Comparison of ENCODE assay signal across 35 mouse cellular contexts in genomic region chr10:5356614-5357013, GRCm38 (mm10).
"Had no signal": no experiment of that assay in that cellular context is flagged by ENCODE, and none has a peak within 500 bp of the region (broad histone marks: within the 10 kb centered on the region; RNA-seq: fewer than 3 reads in every experiment).

No protein-coding gene starts in this region.

- ATAC-seq: hindbrain, embryonic 16.5 days; hindbrain, postnatal 0 days; inflammation-experienced regulatory T-cells, adult 6 months; intestine, embryonic 15.5 days; intestine, embryonic 16.5 days; intestine, postnatal 0 days had no signal

- H3K36me3 ChIP-seq: heart, embryonic 12.5 days; heart, embryonic 13.5 days; heart, embryonic 15.5 days; hindbrain, embryonic 10.5 days; hindbrain, embryonic 12.5 days; hindbrain, embryonic 13.5 days; intestine, embryonic 15.5 days; kidney, embryonic 15.5 days had no signal

- H3K27ac ChIP-seq: heart, embryonic 13.5 days; heart, embryonic 15.5 days; hindbrain, embryonic 10.5 days; hindbrain, embryonic 12.5 days; hindbrain, embryonic 13.5 days; hindbrain, embryonic 14.5 days; hindbrain, embryonic 15.5 days; hindbrain, postnatal 0 days; intestine, embryonic 15.5 days; kidney, embryonic 15.5 days; kidney, postnatal 0 days; left cerebral cortex, adult 2 months had no signal

- H3K4me3 ChIP-seq: heart, embryonic 12.5 days; heart, embryonic 13.5 days; heart, embryonic 15.5 days; hindbrain, embryonic 10.5 days; hindbrain, embryonic 12.5 days; hindbrain, embryonic 13.5 days; hindbrain, embryonic 15.5 days; intestine, embryonic 15.5 days; kidney, embryonic 15.5 days; layer of hippocampus, adult 2 months; left cerebral cortex, adult 2 months had no signal

- H3K4me1 ChIP-seq: heart, embryonic 12.5 days; heart, embryonic 13.5 days; heart, embryonic 15.5 days; hindbrain, embryonic 10.5 days; hindbrain, embryonic 12.5 days; hindbrain, embryonic 13.5 days; hindbrain, embryonic 15.5 days; intestine, embryonic 15.5 days; kidney, embryonic 15.5 days had no signal

- H3K9ac ChIP-seq: heart, embryonic 12.5 days; heart, embryonic 13.5 days; heart, embryonic 15.5 days; hindbrain, embryonic 12.5 days; hindbrain, embryonic 13.5 days; hindbrain, embryonic 14.5 days; hindbrain, embryonic 15.5 days; intestine, embryonic 15.5 days; kidney, embryonic 15.5 days had no signal

- H3K27me3 ChIP-seq: heart, embryonic 12.5 days; heart, embryonic 13.5 days; heart, embryonic 15.5 days; hindbrain, embryonic 12.5 days; hindbrain, embryonic 13.5 days; hindbrain, embryonic 15.5 days; intestine, embryonic 15.5 days; kidney, embryonic 15.5 days had no signal

- DNase-seq: heart, postnatal 10 days; heart, postnatal 14 days; heart, postnatal 36 days; heart, postnatal 4 days; kidney, adult 11 months; kidney, adult 18-20 months; kidney, adult 2 months; kidney, adult 8-10 months; kidney, adult 9 months; kidney, postnatal 10 days; kidney, postnatal 14 days; kidney, postnatal 25 days; kidney, postnatal 36 days; kidney, postnatal 4 days; layer of hippocampus, adult 9-11 months; layer of hippocampus, postnatal 36 days had no signal

- H3K9me3 ChIP-seq: heart, embryonic 12.5 days; heart, embryonic 13.5 days; heart, embryonic 15.5 days; hindbrain, embryonic 10.5 days; hindbrain, embryonic 12.5 days; hindbrain, embryonic 13.5 days; hindbrain, embryonic 15.5 days; intestine, embryonic 15.5 days; kidney, embryonic 15.5 days had no signal

- H3K4me2 ChIP-seq: heart, embryonic 11.5 days; heart, embryonic 12.5 days; heart, embryonic 13.5 days; heart, embryonic 15.5 days; hindbrain, embryonic 12.5 days; hindbrain, embryonic 13.5 days; hindbrain, embryonic 14.5 days; hindbrain, embryonic 15.5 days; intestine, embryonic 15.5 days; kidney, embryonic 15.5 days had no signal
